11 mouse cellular contexts compared by ENCODE assay signal in genomic region chr9:89178833-89179232, GRCm38 (mm10). TPM values are rescaled to one million over a fixed set of nuclear protein-coding genes. Genes with fewer than 3 reads are reported as not detected.
A peak's percentile ranks its signal among the peaks of the same experiment; 100 is the strongest.
DNase-seq lines count a peak whose midpoint lies in the region; TF ChIP-seq lines count a peak whose summit lies in the region.
"Not testable (repeated sequence)": the region's sequence is repeated elsewhere in the genome, so short reads cannot be mapped to it uniquely, and the experiment has no call there.
"Had no signal": no experiment of that assay in that cellular context is flagged by ENCODE, and none has a peak within 500 bp of the region (broad histone marks: within the 10 kb centered on the region; RNA-seq: fewer than 3 reads in every experiment).

No protein-coding gene starts in this region.

- WGBS in kidney, adult 2 months = 31% methylated on average over 2 of the region's 3 CpGs

- TF ChIP-seq CTCF in kidney, adult 2 months (conservative IDR thresholded peaks at IDR 0.05; ENCODE audit: insufficient read depth, insufficient read length, low read depth, low read length) = peak; percentile 40

- H3K4me1 ChIP-seq in kidney, adult 2 months (ENCODE audit: control insufficient read depth, insufficient read depth, low read length) = not testable (repeated sequence)

- not testable (repeated sequence) for H3K27ac ChIP-seq in kidney, adult 2 months (ENCODE audit: insufficient read depth, low read depth, low read length)

- DNase-seq in ZHBTc4 (ENCODE audit: low read depth, low spot score) = peak; percentile 33
- peak; percentile 86 for DNase-seq in cerebellum, postnatal 14 days
- DNase-seq in gastrocnemius, postnatal 4 days (ENCODE audit: low spot score in 2 of 2) = peak; percentile 20 to 47
- DNase-seq in kidney, adult 2 months = peak; percentile 78
- peak; percentile 47 to 56 for DNase-seq in left cerebral cortex, postnatal 10 days (ENCODE audit: extremely low spot score in 1 of 2, low spot score in 2 of 2)
- peak; percentile 3 for DNase-seq in mesoderm, embryonic 11.5 days (ENCODE audit: low read depth, low spot score)
- peak; percentile 46 to 50 for DNase-seq in right cerebral cortex, postnatal 36 days (ENCODE audit: low spot score in 2 of 2)
- peak; percentile 63 for DNase-seq in urinary bladder, postnatal 25 days (ENCODE audit: low spot score)

- not testable (repeated sequence) for H3K27me3 ChIP-seq in kidney, adult 2 months (replicated peaks; ENCODE audit: control insufficient read depth, insufficient read depth, low read length)

- H3K4me3 ChIP-seq in kidney, adult 2 months (ENCODE audit: insufficient read depth, low read depth, low read length) = not testable (repeated sequence)

- not testable (repeated sequence) for TF ChIP-seq POLR2A in kidney, adult 2 months (IDR thresholded peaks at IDR 0.05; ENCODE audit: low read depth, low read length)

- intact Hi-C loops in left cerebral cortex, postnatal 10 days (cut with DNase I) = not testable (repeated sequence)

- not testable (repeated sequence) for H3K36me3 ChIP-seq in kidney, adult 2 months (ENCODE audit: control insufficient read depth, insufficient read depth, low read length)

RNA-seq across cellular contexts. Expression of gene Bcl2a1b, which starts 20.2 kb away (rescaled TPM):
- total RNA-seq in gastrocnemius, postnatal 4 days (2021) = 1 to 10 TPM in 1 of 2 experiments, not detected in 1; 1.0 TPM
- 0.43 and 3.0 TPM in 2 replicates for polyA plus RNA-seq in kidney, adult 2 months (2012; rRNA removed)
- under 1 TPM; 0.66 to 0.81 TPM for total RNA-seq in left cerebral cortex, postnatal 10 days (2021)

RNA-seq across cellular contexts. Expression of gene Gm29094, which starts 20.3 kb away (rescaled TPM):
- 1 to 10 TPM in 1 of 2 experiments, not detected in 1; 1.3 TPM for total RNA-seq in gastrocnemius, postnatal 4 days (2021)
- not detected in 2 replicates for polyA plus RNA-seq in kidney, adult 2 months (2012; rRNA removed)
- total RNA-seq in left cerebral cortex, postnatal 10 days (2021) = not detected
- polyA plus RNA-seq: embryonic facial prominence, embryonic 10.5 days; heart, embryonic 11.5 days; liver, embryonic 11.5 days had no signal

RNA-seq across cellular contexts. Expression of gene Mthfs, which starts 31.6 kb away (rescaled TPM):
- total RNA-seq in gastrocnemius, postnatal 4 days (2021) = 10 to 100 TPM; 14.3 to 18.1 TPM
- 14.4 and 23.5 TPM in 2 replicates for polyA plus RNA-seq in kidney, adult 2 months (2012; rRNA removed)
- total RNA-seq in left cerebral cortex, postnatal 10 days (2021) = 10 to 100 TPM; 32.9 to 39.0 TPM

Comparison
In these comparisons a context has a peak if more than half of its experiments do, and no peak if none do; other contexts are left out.
1. DNase-seq: peak in every context shown above with its lines; median percentile 86 in cerebellum, postnatal 14 days; 78 in kidney, adult 2 months; 63 in urinary bladder, postnatal 25 days; 52 in left cerebral cortex, postnatal 10 days; 48 in right cerebral cortex, postnatal 36 days; 34 in gastrocnemius, postnatal 4 days; 33 in ZHBTc4; 3 in mesoderm, embryonic 11.5 days.